Mouse (Mus musculus): Measurements from ENCODE around the gene Map2k7. TPM values are rescaled to one million over a fixed set of nuclear protein-coding genes. Genes with fewer than 3 reads are reported as not detected.
"Not testable (repeated sequence)": the region's sequence is repeated elsewhere in the genome, so short reads cannot be mapped to it uniquely, and the experiment has no call there.

Map2k7 gene
- polyA plus RNA-seq, 1 experiment from 2014 or later, result 12.5 TPM

GRCm38 (mm10) chr8:4252116-4252760 lies 13.7 kb downstream of the Map2k7 start:
- H3K36me3 ChIP-seq (ENCODE audit: control insufficient read depth, insufficient read depth, low read length), result peaks cover 6% of the 10 kb centered on the region; the same call in 1 of the 2 replicates
- 45% methylated on average over 8 of the region's 8 CpGs for WGBS (ENCODE audit: insufficient replicate concordance)
- H3K9ac ChIP-seq (ENCODE audit: low read depth, low read length), result peak overlapping the region; percentile 93
- H3K27ac ChIP-seq (ENCODE audit: low read depth, low read length), result no peak overlapping the region
- peak overlapping the region; percentile 89 for H3K4me3 ChIP-seq (ENCODE audit: low read depth, low read length)
- peaks cover 16% of the 10 kb centered on the region for H3K4me1 ChIP-seq (ENCODE audit: control insufficient read depth, insufficient read depth, low read length)
- peaks cover 3% of the 10 kb centered on the region; the same call in 1 of the 2 replicates for H3K27me3 ChIP-seq (ENCODE audit: control insufficient read depth, insufficient read depth, low read length)
- H3K4me2 ChIP-seq, result peak overlapping the region; percentile 78
- no peak for ATAC-seq (replicated peaks; ENCODE audit: insufficient number of reproducible peaks, low FRiP score, low TSS enrichment)
- H3K9me3 ChIP-seq (replicated peaks; ENCODE audit: control insufficient read depth, low read length), result no peaks in the 10 kb centered on the region

GRCm38 (mm10) chr8:4252934-4253841 lies 14.6 kb downstream of the Map2k7 start, which contains the start of gene Snapc2:
Snapc2 (plus strand) TSS chr8:4253080.
- Histone ChIP-seq H3K4me2 (peak within 1 kb of the TSS; percentile 78), H3K27me3 (ENCODE audit: control insufficient read depth, insufficient read depth, low read length) (peaks cover 3% of the 10 kb centered on the region; the same call in 1 of the 2 replicates), H3K9ac (ENCODE audit: low read depth, low read length) (peak within 1 kb of the TSS; percentile 93), H3K9me3 (replicated peaks; ENCODE audit: control insufficient read depth, low read length) (no peaks in the 10 kb centered on the region), H3K4me3 (ENCODE audit: low read depth, low read length) (peak within 1 kb of the TSS; percentile 89), H3K36me3 (ENCODE audit: control insufficient read depth, insufficient read depth, low read length) (peaks cover 6% of the 10 kb centered on the region; the same call in 1 of the 2 replicates), H3K4me1 (ENCODE audit: control insufficient read depth, insufficient read depth, low read length) (peaks cover 19% of the 10 kb centered on the region), H3K27ac (ENCODE audit: low read depth, low read length) (peak within 1 kb of the TSS; percentile 82)
- peak; percentile 90 for ATAC-seq (replicated peaks; ENCODE audit: insufficient number of reproducible peaks, low FRiP score, low TSS enrichment)
- WGBS (ENCODE audit: insufficient replicate concordance), result under 1% methylated on average over 68 of the region's 69 CpGs

- peaks cover 6% of the 10 kb centered on the region; the same call in 1 of the 2 replicates for H3K36me3 ChIP-seq (ENCODE audit: control insufficient read depth, insufficient read depth, low read length)
- H3K27ac ChIP-seq (ENCODE audit: low read depth, low read length), result no peak overlapping the region
- H3K27me3 ChIP-seq (ENCODE audit: control insufficient read depth, insufficient read depth, low read length), result peaks cover 3% of the 10 kb centered on the region; the same call in 1 of the 2 replicates
- peak overlapping the region; percentile 78 for H3K4me2 ChIP-seq
- H3K9me3 ChIP-seq (replicated peaks; ENCODE audit: control insufficient read depth, low read length), result no peaks in the 10 kb centered on the region
- peak overlapping the region; percentile 89 for H3K4me3 ChIP-seq (ENCODE audit: low read depth, low read length)
- H3K9ac ChIP-seq (ENCODE audit: low read depth, low read length), result peak overlapping the region; percentile 93
- peaks cover 21% of the 10 kb centered on the region for H3K4me1 ChIP-seq (ENCODE audit: control insufficient read depth, insufficient read depth, low read length)
- 60% methylated on average over 6 of the region's 6 CpGs for WGBS (ENCODE audit: insufficient replicate concordance)
- ATAC-seq (replicated peaks; ENCODE audit: insufficient number of reproducible peaks, low FRiP score, low TSS enrichment), result no peak
Measured at GRCm38 (mm10) chr8:4254001-4254400, 15.5 kb downstream of the Map2k7 start.

GRCm38 (mm10) chr8:4255471-4255870 lies 16.9 kb downstream of the Map2k7 start:
- H3K9ac ChIP-seq (ENCODE audit: low read depth, low read length); H3K27me3 ChIP-seq (ENCODE audit: control insufficient read depth, insufficient read depth, low read length); ATAC-seq (replicated peaks; ENCODE audit: insufficient number of reproducible peaks, low FRiP score, low TSS enrichment); H3K27ac ChIP-seq (ENCODE audit: low read depth, low read length); H3K4me3 ChIP-seq (ENCODE audit: low read depth, low read length); H3K9me3 ChIP-seq (replicated peaks; ENCODE audit: control insufficient read depth, low read length); H3K36me3 ChIP-seq (ENCODE audit: control insufficient read depth, insufficient read depth, low read length); H3K4me2 ChIP-seq: not testable (repeated sequence)
- WGBS (ENCODE audit: insufficient replicate concordance), result 85% methylated on average over 7 of the region's 7 CpGs
- peaks cover 18% of the 10 kb centered on the region for H3K4me1 ChIP-seq (ENCODE audit: control insufficient read depth, insufficient read depth, low read length)

- no peaks in the 10 kb centered on the region for H3K27me3 ChIP-seq (ENCODE audit: control insufficient read depth, insufficient read depth, low read length)
- WGBS (ENCODE audit: insufficient replicate concordance), result 63% methylated on average over 4 of the region's 4 CpGs
- no peak overlapping the region for H3K4me2 ChIP-seq
- H3K4me3 ChIP-seq (ENCODE audit: low read depth, low read length), result no peak overlapping the region
- H3K9me3 ChIP-seq (replicated peaks; ENCODE audit: control insufficient read depth, low read length), result no peaks in the 10 kb centered on the region
- ATAC-seq (replicated peaks; ENCODE audit: insufficient number of reproducible peaks, low FRiP score, low TSS enrichment), result no peak
- H3K27ac ChIP-seq (ENCODE audit: low read depth, low read length), result no peak overlapping the region
- peaks cover 18% of the 10 kb centered on the region for H3K4me1 ChIP-seq (ENCODE audit: control insufficient read depth, insufficient read depth, low read length)
- H3K36me3 ChIP-seq (ENCODE audit: control insufficient read depth, insufficient read depth, low read length), result peaks cover 9% of the 10 kb centered on the region; the same call in 1 of the 2 replicates
- H3K9ac ChIP-seq (ENCODE audit: low read depth, low read length), result no peak overlapping the region
Measured at GRCm38 (mm10) chr8:4256911-4257310, 18.4 kb downstream of the Map2k7 start.

- ATAC-seq (replicated peaks; ENCODE audit: insufficient number of reproducible peaks, low FRiP score, low TSS enrichment), result no peak
- Histone ChIP-seq H3K9me3 (replicated peaks; ENCODE audit: control insufficient read depth, low read length) (no peaks in the 10 kb centered on the region), H3K9ac (ENCODE audit: low read depth, low read length) (no peak overlapping the region), H3K36me3 (ENCODE audit: control insufficient read depth, insufficient read depth, low read length) (peaks cover 9% of the 10 kb centered on the region; the same call in 1 of the 2 replicates), H3K4me1 (ENCODE audit: control insufficient read depth, insufficient read depth, low read length) (peaks cover 18% of the 10 kb centered on the region), H3K4me2 (no peak overlapping the region), H3K27ac (ENCODE audit: low read depth, low read length) (no peak overlapping the region), H3K4me3 (ENCODE audit: low read depth, low read length) (no peak overlapping the region), H3K27me3 (ENCODE audit: control insufficient read depth, insufficient read depth, low read length) (no peaks in the 10 kb centered on the region)
- 73% methylated on average over 4 of the region's 4 CpGs for WGBS (ENCODE audit: insufficient replicate concordance)
Measured at GRCm38 (mm10) chr8:4257350-4257749, 18.8 kb downstream of the Map2k7 start.

- Histone ChIP-seq H3K27me3 (ENCODE audit: control insufficient read depth, insufficient read depth, low read length) (no peaks in the 10 kb centered on the region), H3K4me1 (ENCODE audit: control insufficient read depth, insufficient read depth, low read length) (peaks cover 18% of the 10 kb centered on the region), H3K36me3 (ENCODE audit: control insufficient read depth, insufficient read depth, low read length) (peaks cover 11% of the 10 kb centered on the region; the same call in 1 of the 2 replicates), H3K4me2 (peak overlapping the region; percentile 92), H3K4me3 (ENCODE audit: low read depth, low read length) (peak overlapping the region; percentile 72), H3K9ac (ENCODE audit: low read depth, low read length) (peak overlapping the region; percentile 88), H3K27ac (ENCODE audit: low read depth, low read length) (peak overlapping the region; percentile 72), H3K9me3 (replicated peaks; ENCODE audit: control insufficient read depth, low read length) (no peaks in the 10 kb centered on the region)
- WGBS (ENCODE audit: insufficient replicate concordance), result 3% methylated on average over 35 of the region's 35 CpGs
- ATAC-seq (replicated peaks; ENCODE audit: insufficient number of reproducible peaks, low FRiP score, low TSS enrichment), result peak; percentile 65
Measured at GRCm38 (mm10) chr8:4258233-4258632, 19.7 kb downstream of the Map2k7 start.

- peak overlapping the region; percentile 92 for H3K4me2 ChIP-seq
- peaks cover 11% of the 10 kb centered on the region; the same call in 1 of the 2 replicates for H3K36me3 ChIP-seq (ENCODE audit: control insufficient read depth, insufficient read depth, low read length)
- peak overlapping the region; percentile 72 for H3K4me3 ChIP-seq (ENCODE audit: low read depth, low read length)
- ATAC-seq (replicated peaks; ENCODE audit: insufficient number of reproducible peaks, low FRiP score, low TSS enrichment), result peak; percentile 66
- peak overlapping the region; percentile 72 for H3K27ac ChIP-seq (ENCODE audit: low read depth, low read length)
- H3K9ac ChIP-seq (ENCODE audit: low read depth, low read length), result peak overlapping the region; percentile 88
- 0% methylated on average over 32 of the region's 32 CpGs for WGBS (ENCODE audit: insufficient replicate concordance)
- no peaks in the 10 kb centered on the region for H3K9me3 ChIP-seq (replicated peaks; ENCODE audit: control insufficient read depth, low read length)
- no peaks in the 10 kb centered on the region for H3K27me3 ChIP-seq (ENCODE audit: control insufficient read depth, insufficient read depth, low read length)
- peaks cover 16% of the 10 kb centered on the region for H3K4me1 ChIP-seq (ENCODE audit: control insufficient read depth, insufficient read depth, low read length)
Measured at GRCm38 (mm10) chr8:4258678-4259077, 20.1 kb downstream of the Map2k7 start.

Data from heart, embryonic 11.5 days (tissue).